Mouse (Mus musculus) limb, embryonic 11.5 days (tissue): ENCODE measurements around the gene Atp8a2. TPM values are rescaled to one million over a fixed set of nuclear protein-coding genes. Genes with fewer than 3 reads are reported as not detected.
A peak's percentile ranks its signal among the peaks of the same experiment; 100 is the strongest.
"Not testable (repeated sequence)": the region's sequence is repeated elsewhere in the genome, so short reads cannot be mapped to it uniquely, and the experiment has no call there.

Experiments
- ATAC-seq: fragments of 200-750 bp; cut with Nextera tagmentation; 2 replicates; pipeline ENCODE4 v1.8.0; 2017; ENCODE audit warnings: low read depth; ENCODE audit not compliant: insufficient number of reproducible peaks, low FRiP score, low TSS enrichment
- DNase-seq: peaks from one replicate; pipeline ENCODE4 v3.0.0-alpha.2; 2015; ENCODE audit warnings: low spot score
- H3K27ac ChIP-seq: fragments of 300-500 bp; sonication (generic); replicated peaks from 2 replicates; pipeline ENCODE4 v1.5.1; 2014; ENCODE audit warnings: low read depth, mild to moderate bottlenecking, low read length
- H3K27me3 ChIP-seq: fragments of 300-500 bp; sonication (generic); 2 replicates; pipeline ENCODE4 v1.6.1; 2014; ENCODE audit warnings: mild to moderate bottlenecking, low read length, mixed read lengths; ENCODE audit not compliant: control insufficient read depth, insufficient read depth
- H3K36me3 ChIP-seq: fragments of 300-500 bp; sonication (generic); 2 replicates; pipeline ENCODE4 v1.6.1; 2014; ENCODE audit warnings: mild to moderate bottlenecking, low read length, moderate library complexity, mixed read lengths; ENCODE audit not compliant: control insufficient read depth, insufficient read depth
- H3K4me1 ChIP-seq: fragments of 300-500 bp; sonication (generic); 2 replicates; pipeline ENCODE4 v1.6.1; 2014; ENCODE audit warnings: low read length, mixed read lengths; ENCODE audit not compliant: control insufficient read depth, insufficient read depth
- H3K4me2 ChIP-seq: fragments of 300-500 bp; sonication (generic); 2 replicates; pipeline ENCODE4 v1.6.1; 2014; ENCODE audit warnings: low read depth, mild to moderate bottlenecking, moderate library complexity; ENCODE audit not compliant: severe bottlenecking
- H3K4me3 ChIP-seq: fragments of 300-500 bp; sonication (generic); 2 replicates; pipeline ENCODE4 v1.5.1; 2014; ENCODE audit warnings: low read depth, low read length
- H3K9ac ChIP-seq: fragments of 300-500 bp; sonication (generic); 2 replicates; pipeline ENCODE4 v1.6.1; 2014; ENCODE audit warnings: mild to moderate bottlenecking, low read length
- H3K9me3 ChIP-seq: fragments of 300-500 bp; sonication (generic); 2 replicates; pipeline ENCODE4 v1.6.1; 2016; ENCODE audit warnings: low read length; ENCODE audit not compliant: control insufficient read depth
- WGBS: fragments of 180-500 bp; shearing (Covaris S2); extraction: QIAGEN DNeasy Blood & Tissue Kit; methylation state at CpG from one replicate; pipeline ENCODE4 v1.1.7; 2014; 5-methylcytosine and 5-hydroxymethylcytosine counted together
- polyA plus RNA-seq: library from polyadenylated mRNA; unstranded; fragments of >200 nt; fragmentation: Nextera tagmentation; extraction: Ambion mirVana; gene quantifications from 2 replicates; pipeline ENCODE4 v1.2.1, GENCODE M21; 2014

Atp8a2 gene
- polyA plus RNA-seq, 1 experiment from 2014 or later, result 2.7 TPM

- H3K27ac ChIP-seq, result no peak overlapping the region
- no peaks in the 10 kb centered on the region for H3K9me3 ChIP-seq
- H3K4me3 ChIP-seq, result no peak overlapping the region
- H3K9ac ChIP-seq, result no peak overlapping the region
- 32% methylated on average over 7 of the region's 7 CpGs for WGBS
- H3K4me2 ChIP-seq, result no peak overlapping the region
- H3K4me1 ChIP-seq, result peaks cover 3% of the 10 kb centered on the region; the same call in 1 of the 2 replicates
- no peaks in the 10 kb centered on the region for H3K27me3 ChIP-seq
- no peaks in the 10 kb centered on the region for H3K36me3 ChIP-seq
- ATAC-seq (0 out of 2 replicates have a peak, but pooled peaks have one; percentile 39), DNase-seq (peak; percentile 91)
These were observed 253.9 kb downstream of the Atp8a2 start for GRCm38 (mm10) chr14:59942864-59943611.

- DNase-seq, result no peak
- Histone ChIP-seq H3K27me3 (no peaks in the 10 kb centered on the region), H3K4me1 (peaks cover 3% of the 10 kb centered on the region; the same call in 1 of the 2 replicates), H3K9ac (no peak overlapping the region), H3K36me3 (no peaks in the 10 kb centered on the region), H3K4me2 (no peak overlapping the region), H3K27ac (no peak overlapping the region; the same call in 1 of the 2 replicates), H3K9me3 (no peaks in the 10 kb centered on the region), H3K4me3 (no peak overlapping the region)
- no peak for ATAC-seq
- WGBS, result 41% methylated on average over 2 of the region's 2 CpGs
These were observed 254.8 kb downstream of the Atp8a2 start for GRCm38 (mm10) chr14:59942199-59942598.

GRCm38 (mm10) chr14:59932355-59932754, 264.6 kb downstream of the Atp8a2 start:
- ATAC-seq (no peak), DNase-seq (peak; percentile 56)
- 11% methylated on average over 6 of the region's 6 CpGs for WGBS
- Histone ChIP-seq H3K9ac (no peak overlapping the region), H3K27me3 (no peaks in the 10 kb centered on the region), H3K9me3 (no peaks in the 10 kb centered on the region), H3K27ac (no peak overlapping the region), H3K4me1 (peaks cover 12% of the 10 kb centered on the region), H3K4me2 (no peak overlapping the region), H3K4me3 (no peak overlapping the region), H3K36me3 (no peaks in the 10 kb centered on the region)

- Histone ChIP-seq H3K4me2 (no peak overlapping the region), H3K36me3 (no peaks in the 10 kb centered on the region), H3K9me3 (no peaks in the 10 kb centered on the region), H3K9ac (no peak overlapping the region), H3K4me1 (peaks cover 12% of the 10 kb centered on the region), H3K27me3 (no peaks in the 10 kb centered on the region), H3K27ac (no peak overlapping the region), H3K4me3 (no peak overlapping the region)
- no peak for DNase-seq
- 71% methylated on average over 13 of the region's 13 CpGs for WGBS
- no peak for ATAC-seq
These were observed 265.4 kb downstream of the Atp8a2 start for GRCm38 (mm10) chr14:59931412-59932058.

GRCm38 (mm10) chr14:59929190-59929589, 267.8 kb downstream of the Atp8a2 start:
- H3K4me2 ChIP-seq, H3K4me3 ChIP-seq, DNase-seq, ATAC-seq, H3K27ac ChIP-seq, H3K9ac ChIP-seq, H3K36me3 ChIP-seq, H3K9me3 ChIP-seq, H3K27me3 ChIP-seq: not testable (repeated sequence)
- H3K4me1 ChIP-seq, result peaks cover 12% of the 10 kb centered on the region
- WGBS, result 72% methylated on average over 1 of the region's 1 CpGs

- Histone ChIP-seq H3K4me3 (no peak overlapping the region), H3K36me3 (no peaks in the 10 kb centered on the region), H3K27me3 (no peaks in the 10 kb centered on the region), H3K9me3 (no peaks in the 10 kb centered on the region), H3K4me1 (peaks cover 12% of the 10 kb centered on the region), H3K4me2 (no peak overlapping the region), H3K27ac (no peak overlapping the region), H3K9ac (no peak overlapping the region)
- DNase-seq (no peak), ATAC-seq (no peak)
- WGBS, result 78% methylated on average over 5 of the region's 5 CpGs
These were observed 268.2 kb downstream of the Atp8a2 start for GRCm38 (mm10) chr14:59928781-59929180.

- Histone ChIP-seq H3K4me3 (no peak overlapping the region), H3K27ac (no peak overlapping the region), H3K9ac (no peak overlapping the region), H3K4me1 (peaks cover 10% of the 10 kb centered on the region), H3K36me3 (no peaks in the 10 kb centered on the region), H3K4me2 (no peak overlapping the region), H3K9me3 (no peaks in the 10 kb centered on the region), H3K27me3 (no peaks in the 10 kb centered on the region)
- 80% methylated on average over 5 of the region's 5 CpGs for WGBS
- no peak for DNase-seq
- no peak for ATAC-seq
These were observed 269.2 kb downstream of the Atp8a2 start for GRCm38 (mm10) chr14:59927804-59928203.

GRCm38 (mm10) chr14:59919865-59920264, 277.1 kb downstream of the Atp8a2 start:
- Histone ChIP-seq H3K36me3 (no peaks in the 10 kb centered on the region), H3K9me3 (no peaks in the 10 kb centered on the region), H3K4me1 (0 out of 2 replicates have a peak, but pooled peaks cover 3% of the 10 kb centered on the region), H3K27ac (no peak overlapping the region), H3K9ac (no peak overlapping the region), H3K27me3 (no peaks in the 10 kb centered on the region), H3K4me2 (no peak overlapping the region), H3K4me3 (no peak overlapping the region)
- DNase-seq (no peak), ATAC-seq (no peak)
- WGBS, result 50% methylated on average over 8 of the region's 8 CpGs
